Mouse (Mus musculus) kidney, postnatal 36 days (tissue): ENCODE measurements around the gene Gm15517.
"Not testable (repeated sequence)": the region's sequence is repeated elsewhere in the genome, so short reads cannot be mapped to it uniquely, and the experiment has no call there.

Experiments
- DNase-seq, 2 experiments: peaks; one replicate each; pipeline ENCODE4 v3.0.0; 2021 to 2022; ENCODE audit warnings: mixed read lengths in 2 of 2

Gene Gm15517

GRCm38 (mm10) chr7:44261147-44261546 is at the start of gene Gm15517:
TSS of gene Gm15517 (plus strand) at chr7:44261447.
- no peak for DNase-seq

GRCm38 (mm10) chr7:44215645-44216044 is 45.6 kb upstream of the Gm15517 start, which contains the start of gene Klk1b5:
TSS of gene Klk1b5 (plus strand) at chr7:44215945.
- DNase-seq = no peak

DNA sequence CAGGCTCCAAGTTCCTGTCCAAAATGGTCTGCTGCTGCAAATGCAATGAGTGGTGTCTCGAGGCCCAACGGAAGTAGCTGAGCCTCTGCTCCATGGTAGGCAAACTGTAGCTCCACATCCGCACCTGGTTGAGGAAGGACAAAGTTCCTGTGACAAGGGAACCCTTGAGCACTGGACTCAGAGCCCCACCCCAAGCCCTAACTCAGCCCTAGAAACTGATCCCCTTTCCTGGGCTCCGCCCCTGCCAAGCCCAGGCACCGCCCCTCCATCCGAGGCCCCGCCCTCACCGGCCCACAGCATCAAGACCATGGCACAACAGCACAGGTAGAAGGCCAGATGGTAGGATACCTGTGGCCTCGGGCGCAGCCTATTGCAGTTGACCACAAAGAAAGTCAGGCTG is 39.6 kb upstream of the Gm15517 start:
- DNase-seq = not testable (repeated sequence)

DNA sequence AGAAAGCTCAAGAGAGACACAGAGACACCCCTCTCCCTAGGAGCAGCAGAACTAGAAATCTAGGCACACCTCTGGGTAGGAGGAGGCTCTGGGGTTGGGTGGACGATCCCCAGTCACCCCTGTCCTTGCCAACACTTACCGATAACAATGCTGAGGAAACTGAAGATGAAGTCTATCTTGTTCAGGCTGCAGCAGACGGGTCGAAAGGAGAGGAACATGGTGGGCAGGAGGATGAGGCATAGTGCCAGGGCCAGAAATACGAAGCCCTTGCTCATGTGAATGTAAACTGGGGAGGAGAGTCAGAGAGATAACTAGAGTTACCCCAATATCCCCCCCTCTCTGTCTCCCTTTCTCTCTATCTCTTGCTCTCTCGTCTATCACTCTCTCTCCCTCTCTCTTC is 38.9 kb upstream of the Gm15517 start:
- DNase-seq = not testable (repeated sequence)

GRCm38 (mm10) chr7:44225076-44225475 is 36.2 kb upstream of the Gm15517 start, which contains the start of gene Klk1:
TSS of gene Klk1 (plus strand) at chr7:44225360.
- peak; percentile 43 to 58 for DNase-seq

DNA sequence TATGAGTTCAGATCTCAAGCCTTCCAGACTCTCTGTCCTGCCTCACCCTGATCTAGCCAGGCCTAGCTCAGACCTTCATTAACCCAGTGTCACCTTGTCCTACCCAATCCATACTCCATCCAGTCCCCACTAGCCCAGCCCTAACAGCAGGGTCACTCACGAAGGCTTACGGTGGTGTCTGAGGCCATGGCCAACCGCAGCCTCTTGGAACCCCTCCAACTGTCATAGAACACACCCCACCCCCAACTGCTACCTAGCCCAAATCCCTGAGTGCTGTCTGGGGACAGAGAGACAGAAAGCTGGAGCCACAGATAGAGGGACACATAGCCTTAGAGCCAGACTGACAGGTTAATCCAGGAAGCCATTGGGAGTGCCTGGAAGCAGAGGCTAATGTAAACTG is 25.3 kb upstream of the Gm15517 start, which contains the start of gene Gm36864:
Gm36864 (plus strand) TSS at position 269 of the 400 bp plus-strand sequence.
- no peak for DNase-seq

DNA sequence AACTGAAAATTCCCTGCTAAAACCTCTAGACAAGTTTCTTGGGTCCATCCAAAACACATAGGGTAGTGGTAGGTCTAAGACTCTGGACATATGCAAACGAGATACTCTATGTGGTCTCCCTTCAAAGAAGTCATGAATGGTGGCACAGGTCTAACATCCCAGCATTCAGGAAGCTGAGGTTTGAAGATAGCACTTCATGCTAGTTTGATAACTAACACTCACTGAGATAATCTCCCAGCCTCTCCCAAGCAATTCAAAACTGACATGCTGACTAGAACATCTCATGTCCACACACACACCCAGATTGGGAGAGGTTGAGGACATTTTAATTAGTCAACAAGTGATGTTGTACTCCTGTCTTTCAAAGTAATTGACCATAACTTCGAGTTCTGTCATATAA is 21.3 kb upstream of the Gm15517 start:
- DNase-seq = no peak

- DNase-seq = peak in 1 of 2 experiments; percentile 32
These were observed 20.5 kb upstream of the Gm15517 start for GRCm38 (mm10) chr7:44240712-44241111.

- DNase-seq = peak; percentile 23 to 30
These were observed 20.1 kb upstream of the Gm15517 start for GRCm38 (mm10) chr7:44241163-44241562.

GRCm38 (mm10) chr7:44244080-44244479 is 17.2 kb upstream of the Gm15517 start:
- no peak for DNase-seq

DNA sequence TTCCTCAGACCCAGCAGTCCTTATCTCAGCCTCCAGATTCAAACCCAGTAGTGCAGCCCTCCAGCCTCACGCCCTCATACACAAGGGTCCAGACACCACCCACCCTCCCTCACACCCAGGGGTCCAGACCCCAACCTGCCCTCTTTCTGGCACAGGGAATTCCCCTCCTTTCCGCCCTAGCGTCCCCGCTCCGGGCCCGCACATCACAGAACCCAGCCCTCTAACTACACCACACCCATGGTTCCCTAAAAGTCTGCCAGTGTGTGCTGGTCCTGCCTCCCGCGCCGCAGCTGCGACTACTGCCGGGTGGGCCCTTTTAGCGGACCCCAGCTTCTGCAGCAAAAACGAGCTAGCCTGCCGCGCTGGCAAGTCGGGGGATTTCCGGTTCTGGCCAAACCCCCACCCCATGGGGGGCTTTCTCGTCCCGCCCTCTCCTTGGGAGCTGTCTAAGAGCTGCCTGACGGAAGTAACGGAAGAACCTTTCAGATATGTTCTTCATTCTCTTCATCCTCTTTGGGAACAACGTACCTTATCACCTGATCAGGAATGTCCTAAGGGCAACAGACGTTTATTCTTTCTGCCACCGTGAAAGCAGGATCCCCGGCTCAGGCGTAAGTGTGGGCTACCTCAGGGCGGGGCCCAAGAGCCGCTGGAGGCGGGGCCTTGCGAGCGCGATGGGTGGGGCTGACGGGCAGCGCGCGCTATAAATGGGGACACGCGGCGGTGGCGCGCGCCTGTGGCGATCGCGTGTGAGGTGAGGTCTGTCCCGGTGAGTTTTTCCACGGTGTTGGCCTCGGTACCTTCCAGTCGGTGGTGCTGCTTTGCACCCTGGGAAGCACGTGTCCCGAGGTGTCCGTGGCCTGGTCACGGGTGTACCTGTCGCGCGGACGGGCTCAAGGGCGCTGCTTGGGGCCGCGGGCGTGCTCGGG is 14.9 kb upstream of the Gm15517 start, which contains the start of the genes 1700028J19Rik and 2410002F23Rik:
1700028J19Rik (minus strand) TSS at position 641 of the 929 bp plus-strand sequence.
2410002F23Rik (plus strand) TSS at position 668 of the 929 bp plus-strand sequence.
- peak; percentile 88 to 93 for DNase-seq

- DNase-seq = no peak
These were observed 14.2 kb upstream of the Gm15517 start for GRCm38 (mm10) chr7:44246984-44247470.

- no peak for DNase-seq
These were observed 13.3 kb upstream of the Gm15517 start for GRCm38 (mm10) chr7:44247971-44248370.

DNA sequence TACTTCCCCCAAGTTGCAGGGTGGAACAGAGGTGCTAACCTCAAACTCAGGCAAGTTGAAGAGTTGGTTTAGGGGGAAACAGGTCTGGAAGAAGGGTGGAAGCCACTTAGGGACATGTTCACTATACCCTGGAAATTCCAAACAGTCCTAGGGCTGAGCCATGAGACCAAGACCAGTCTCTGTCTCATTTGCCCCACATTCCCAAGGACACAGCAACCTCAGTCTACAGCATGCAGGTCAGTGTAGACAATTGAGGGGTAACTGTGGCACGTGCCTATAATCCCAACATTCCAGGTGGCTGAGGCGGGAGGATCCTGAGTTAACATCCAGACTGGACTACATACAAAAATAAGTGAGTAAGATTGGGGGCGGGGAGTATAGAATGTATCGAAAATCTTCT is 12.0 kb upstream of the Gm15517 start:
- DNase-seq = no peak

DNA sequence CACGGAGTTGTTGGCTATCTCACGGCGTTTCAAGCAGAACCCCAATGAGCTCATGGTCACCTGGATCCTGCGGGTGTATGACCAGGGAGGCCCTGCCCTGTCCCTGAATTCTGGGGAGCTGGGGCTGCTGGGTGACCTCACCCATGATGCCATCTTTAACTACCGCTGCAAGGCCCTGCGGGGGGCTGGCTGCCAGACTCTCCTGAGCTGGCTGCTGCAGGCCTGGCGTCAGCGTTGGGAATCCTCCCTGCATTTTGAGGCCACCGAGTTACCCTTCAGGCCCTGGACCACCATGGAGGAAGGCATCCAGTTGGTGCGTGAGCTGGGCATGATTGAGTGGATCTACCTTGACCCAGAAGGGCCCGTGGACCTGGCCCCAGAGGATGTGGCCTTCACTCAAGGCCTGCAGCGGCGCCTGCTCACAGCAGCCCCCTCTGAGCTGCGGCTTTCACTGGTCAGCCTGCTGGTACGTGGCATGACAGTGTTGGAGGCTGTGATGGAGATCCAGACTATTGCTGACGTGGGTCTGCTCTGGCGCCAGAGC is 10.4 kb upstream of the Gm15517 start:
- DNase-seq = not testable (repeated sequence)

DNA sequence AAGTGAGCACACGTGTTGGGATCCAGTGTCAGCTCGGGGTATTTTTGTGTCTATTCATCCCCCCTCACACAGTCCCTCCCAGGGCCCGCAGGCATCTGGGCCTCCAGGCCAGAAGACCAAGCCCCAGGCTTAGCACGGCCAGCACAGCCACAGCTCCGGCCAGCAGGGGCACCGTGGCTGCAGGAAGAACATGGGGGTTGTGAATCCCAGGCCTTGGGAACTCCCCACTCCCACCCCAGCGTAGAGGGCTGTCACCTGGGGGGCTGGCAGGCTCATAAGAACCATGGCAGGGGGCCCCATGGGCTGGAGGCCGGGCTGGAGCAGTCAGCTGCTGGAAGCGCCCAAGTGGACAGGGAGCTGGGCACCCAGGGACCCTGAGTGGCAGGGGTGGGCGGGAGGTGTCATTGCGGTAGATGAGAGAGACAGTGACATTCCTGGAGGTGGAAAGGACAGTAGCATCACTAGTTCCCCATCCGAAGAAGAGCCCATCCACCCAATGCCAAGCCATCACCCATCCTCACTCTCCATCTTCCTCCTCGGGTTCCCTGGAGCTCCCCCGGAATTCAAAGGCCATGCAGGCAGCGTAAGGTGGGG is 8.1 kb upstream of the Gm15517 start:
- DNase-seq = no peak

- DNase-seq = no peak
These were observed 6.3 kb upstream of the Gm15517 start for GRCm38 (mm10) chr7:44254930-44255329.

DNA sequence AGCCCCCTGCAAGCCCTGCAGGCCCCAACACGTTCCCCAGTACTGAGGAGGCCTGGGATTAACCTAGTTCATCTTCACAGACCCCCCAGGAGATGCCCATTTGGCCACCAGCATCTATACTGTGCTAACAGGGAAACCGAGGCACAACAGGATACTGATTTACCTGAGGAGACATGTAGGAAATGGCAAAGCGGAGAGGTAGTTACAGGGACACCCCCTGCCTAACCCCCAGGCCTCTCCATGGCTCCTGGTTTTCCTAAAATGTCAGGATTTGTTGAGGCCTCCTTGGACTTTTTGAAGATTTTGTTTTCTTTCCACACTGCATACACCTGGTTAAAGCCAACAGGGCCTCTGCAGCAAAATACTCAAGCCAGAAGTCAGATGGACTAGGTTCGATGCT is 4.0 kb upstream of the Gm15517 start, which contains the start of gene Acp4:
Acp4 (minus strand) TSS at position 101 of the 400 bp plus-strand sequence.
- no peak for DNase-seq

- DNase-seq = no peak
These were observed 837 bp upstream of the Gm15517 start for GRCm38 (mm10) chr7:44260410-44260809.

DNA sequence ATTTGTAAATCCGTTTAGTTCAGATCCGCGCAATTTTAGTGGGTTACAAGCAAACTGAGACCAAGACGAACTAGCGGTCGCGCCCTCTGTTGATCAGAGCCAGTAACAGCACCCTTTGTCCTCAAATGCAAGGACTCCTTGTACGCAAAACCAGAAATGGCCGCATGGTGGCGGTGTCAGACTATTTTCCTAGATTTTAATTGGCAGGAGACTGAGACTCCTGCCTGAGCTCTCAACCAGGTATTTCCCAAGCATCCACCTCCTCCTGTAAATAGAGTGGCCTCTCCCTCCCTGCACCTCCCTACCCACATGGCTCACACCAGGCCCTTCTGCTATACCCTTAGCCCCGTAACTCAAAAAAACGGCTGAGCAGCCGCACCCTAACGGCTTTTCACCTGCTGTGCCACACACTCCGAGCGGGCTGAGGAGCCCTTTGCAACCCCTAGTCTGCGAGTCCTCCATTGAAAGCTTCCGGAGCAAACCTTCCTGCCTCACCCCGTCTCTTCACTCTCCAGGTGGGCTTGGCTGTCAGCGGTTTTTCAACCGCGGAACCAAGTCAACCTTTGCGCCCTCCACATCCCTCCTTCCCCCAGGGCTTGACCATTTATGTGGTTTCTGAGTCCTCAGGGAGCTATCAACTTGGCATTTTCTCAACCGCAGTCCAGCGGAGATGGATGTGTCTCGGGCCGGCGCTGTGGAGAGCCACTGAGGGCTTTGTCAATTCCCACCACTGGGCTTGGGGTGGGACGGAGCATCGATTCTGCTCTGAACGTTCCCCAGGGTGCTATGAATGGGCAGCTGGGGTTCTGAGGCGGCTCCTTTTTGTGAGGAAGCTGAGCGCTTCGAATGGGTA is 1.8 kb downstream of the Gm15517 start:
- DNase-seq = peak; percentile 92 to 97

GRCm38 (mm10) chr7:44268117-44268516 is 6.9 kb downstream of the Gm15517 start:
- no peak for DNase-seq

- no peak for DNase-seq
These were observed 8.2 kb downstream of the Gm15517 start for GRCm38 (mm10) chr7:44269397-44269796.
